Mouse (Mus musculus) thymus, postnatal 0 days (tissue): ENCODE data around the gene Slc25a5. TPM values are rescaled to one million over a fixed set of nuclear protein-coding genes. Genes with fewer than 3 reads are reported as not detected.

ENCODE experiments used
- DNase-seq: peaks from one replicate; pipeline ENCODE4 v3.0.0-alpha.2; 2015; ENCODE audit warnings: low spot score
- polyA plus RNA-seq: library from polyadenylated mRNA; unstranded; fragments of >200 nt; fragmentation: Nextera tagmentation; extraction: Ambion mirVana; gene quantifications from 2 replicates; pipeline ENCODE4 v1.2.1, GENCODE M21; 2015

Gene Slc25a5
- polyA plus RNA-seq, 1 experiment from 2014 or later: 1,172 TPM

- no peak for DNase-seq
Observed at GRCm38 (mm10) chrX:36799131-36799879, 3.9 kb downstream of the Slc25a5 start.

- DNase-seq: peak; percentile 5
Observed at GRCm38 (mm10) chrX:36803189-36803588, 7.7 kb downstream of the Slc25a5 start.

- no peak for DNase-seq
Observed at GRCm38 (mm10) chrX:36804196-36804595, 8.7 kb downstream of the Slc25a5 start.

- no peak for DNase-seq
Observed at GRCm38 (mm10) chrX:36805466-36806235, 10.2 kb downstream of the Slc25a5 start.

GRCm38 (mm10) chrX:36807360-36808317, 12.2 kb downstream of the Slc25a5 start:
- DNase-seq: peak; percentile 80

GRCm38 (mm10) chrX:36808318-36808683, 12.8 kb downstream of the Slc25a5 start:
- DNase-seq: no peak

- DNase-seq: peak; percentile 22
Observed at GRCm38 (mm10) chrX:36811377-36811776, 15.9 kb downstream of the Slc25a5 start.

GRCm38 (mm10) chrX:36814161-36814836, 18.8 kb downstream of the Slc25a5 start:
- no peak for DNase-seq

- no peak for DNase-seq
Observed at GRCm38 (mm10) chrX:36815022-36815421, 19.6 kb downstream of the Slc25a5 start.

- DNase-seq: no peak
Observed at GRCm38 (mm10) chrX:36815439-36815838, 20.0 kb downstream of the Slc25a5 start.

- no peak for DNase-seq
Observed at GRCm38 (mm10) chrX:36816368-36816899, 21.0 kb downstream of the Slc25a5 start.

GRCm38 (mm10) chrX:36816953-36817441, 21.5 kb downstream of the Slc25a5 start:
- peak; percentile 7 for DNase-seq

GRCm38 (mm10) chrX:36819575-36819974, 24.1 kb downstream of the Slc25a5 start:
- DNase-seq: no peak

- peak; percentile 58 for DNase-seq
Observed at GRCm38 (mm10) chrX:36820201-36820600, 24.8 kb downstream of the Slc25a5 start.

- no peak for DNase-seq
Observed at GRCm38 (mm10) chrX:36823932-36824711, 28.7 kb downstream of the Slc25a5 start.

GRCm38 (mm10) chrX:36825032-36825431, 29.6 kb downstream of the Slc25a5 start:
- DNase-seq: no peak

GRCm38 (mm10) chrX:36826873-36827272, 31.4 kb downstream of the Slc25a5 start:
- DNase-seq: no peak

- DNase-seq: no peak
Observed at GRCm38 (mm10) chrX:36830271-36830670, 34.8 kb downstream of the Slc25a5 start.

GRCm38 (mm10) chrX:36831632-36832031, 36.2 kb downstream of the Slc25a5 start:
- no peak for DNase-seq
